Mouse (Mus musculus) liver, embryonic 16.5 days (tissue): Measurements from ENCODE around the gene Ankrd39. TPM values are rescaled to one million over a fixed set of nuclear protein-coding genes. Genes with fewer than 3 reads are reported as not detected.

Experiments used
- ATAC-seq: fragments of 200-750 bp; cut with Nextera tagmentation; 2 replicates; pipeline ENCODE4 v1.8.0; 2017; ENCODE audit warnings: low read depth, mild to moderate bottlenecking, moderate number of reproducible peaks, moderate library complexity
- H3K27ac ChIP-seq: fragments of 300-500 bp; sonication (generic); 2 replicates; pipeline ENCODE4 v1.5.1; 2014; ENCODE audit warnings: mild to moderate bottlenecking, low read length
- H3K27me3 ChIP-seq: fragments of 300-500 bp; sonication (generic); 2 replicates; pipeline ENCODE4 v1.6.1; 2014; ENCODE audit warnings: low read depth, low read length, mixed read lengths; ENCODE audit not compliant: control insufficient read depth, insufficient read depth
- H3K36me3 ChIP-seq: fragments of 300-500 bp; sonication (generic); 2 replicates; pipeline ENCODE4 v1.6.1; 2014; ENCODE audit warnings: mild to moderate bottlenecking; ENCODE audit not compliant: control insufficient read depth, insufficient read depth
- H3K4me1 ChIP-seq: fragments of 300-500 bp; sonication (generic); 2 replicates; pipeline ENCODE4 v1.6.1; 2014; ENCODE audit warnings: low read depth, low read length, mixed read lengths; ENCODE audit not compliant: control insufficient read depth
- H3K4me2 ChIP-seq: fragments of 300-500 bp; sonication (generic); 2 replicates; pipeline ENCODE4 v1.6.1; 2014; ENCODE audit warnings: low read depth, low read length, mixed read lengths
- H3K4me3 ChIP-seq: fragments of 300-500 bp; sonication (generic); 2 replicates; pipeline ENCODE4 v1.5.1; 2014; ENCODE audit warnings: low read depth, mild to moderate bottlenecking, low read length
- H3K9ac ChIP-seq: fragments of 300-500 bp; sonication (generic); 2 replicates; pipeline ENCODE4 v1.6.1; 2014; ENCODE audit warnings: low read depth, low read length
- H3K9me3 ChIP-seq: fragments of 300-500 bp; sonication (generic); replicated peaks from 2 replicates; pipeline ENCODE4 v1.6.1; 2016; ENCODE audit warnings: low read length; ENCODE audit not compliant: control insufficient read depth
- WGBS: fragments of 180-500 bp; shearing (Covaris S2); extraction: QIAGEN DNeasy Blood & Tissue Kit; methylation state at CpG from one replicate; pipeline ENCODE4 v1.1.7; 2014; ENCODE audit not compliant: insufficient replicate concordance; 5-methylcytosine and 5-hydroxymethylcytosine counted together
- polyA plus RNA-seq: library from polyadenylated mRNA; unstranded; fragments of >200 nt; fragmentation: Nextera tagmentation; extraction: Ambion mirVana; gene quantifications from 2 replicates; pipeline ENCODE4 v1.2.1, GENCODE M21; 2015

Gene Ankrd39
- polyA plus RNA-seq, 1 experiment from 2014 or later = 6.7 TPM

- ATAC-seq = no peak
- Histone ChIP-seq H3K9me3 (no peaks in the 10 kb centered on the region), H3K36me3 (no peaks in the 10 kb centered on the region), H3K9ac (no peak overlapping the region), H3K27me3 (no peaks in the 10 kb centered on the region), H3K4me1 (peaks cover 7% of the 10 kb centered on the region), H3K4me3 (no peak overlapping the region), H3K4me2 (no peak overlapping the region), H3K27ac (no peak overlapping the region)
- 45% methylated on average over 6 of the region's 6 CpGs for WGBS
These were observed 28.1 kb upstream of the Ankrd39 start for GRCm38 (mm10) chr1:36575347-36575746.

- Histone ChIP-seq H3K4me3 (no peak overlapping the region), H3K4me1 (no peaks in the 10 kb centered on the region; the same call in 1 of the 2 replicates), H3K27ac (no peak overlapping the region), H3K36me3 (no peaks in the 10 kb centered on the region), H3K9me3 (no peaks in the 10 kb centered on the region), H3K9ac (no peak overlapping the region), H3K4me2 (no peak overlapping the region), H3K27me3 (no peaks in the 10 kb centered on the region)
- no peak for ATAC-seq
- 65% methylated on average over 5 of the region's 5 CpGs for WGBS
These were observed 27.1 kb upstream of the Ankrd39 start for GRCm38 (mm10) chr1:36574196-36574955.

- WGBS = 63% methylated on average over 8 of the region's 8 CpGs
- H3K27ac ChIP-seq = no peak overlapping the region
These were observed 26.3 kb upstream of the Ankrd39 start for GRCm38 (mm10) chr1:36573524-36573923.

GRCm38 (mm10) chr1:36572709-36573108 lies 25.5 kb upstream of the Ankrd39 start:
- no peak for ATAC-seq
- H3K27ac ChIP-seq = no peak overlapping the region
- no peaks in the 10 kb centered on the region for H3K9me3 ChIP-seq
- H3K4me1 ChIP-seq = no peaks in the 10 kb centered on the region; the same call in 1 of the 2 replicates
- no peak overlapping the region for H3K4me3 ChIP-seq
- H3K9ac ChIP-seq = no peak overlapping the region
- no peaks in the 10 kb centered on the region for H3K36me3 ChIP-seq
- H3K4me2 ChIP-seq = no peak overlapping the region
- WGBS = 73% methylated on average over 1 of the region's 1 CpGs
- no peaks in the 10 kb centered on the region for H3K27me3 ChIP-seq

More at GRCm38 (mm10) chr1:36573524-36573923, 26.3 kb upstream of the Ankrd39 start:
- Histone ChIP-seq H3K4me2 (no peak overlapping the region), H3K9ac (no peak overlapping the region), H3K4me3 (no peak overlapping the region), H3K4me1 (no peaks in the 10 kb centered on the region; the same call in 1 of the 2 replicates), H3K36me3 (no peaks in the 10 kb centered on the region), H3K9me3 (no peaks in the 10 kb centered on the region), H3K27me3 (no peaks in the 10 kb centered on the region)
- ATAC-seq = no peak

GRCm38 (mm10) chr1:36572140-36572700 lies 25.0 kb upstream of the Ankrd39 start:
- WGBS = 54% methylated on average over 2 of the region's 2 CpGs
- no peak for ATAC-seq
- H3K27me3 ChIP-seq = no peaks in the 10 kb centered on the region
- H3K9ac ChIP-seq = no peak overlapping the region
- H3K4me2 ChIP-seq = no peak overlapping the region
- no peaks in the 10 kb centered on the region for H3K36me3 ChIP-seq
- no peaks in the 10 kb centered on the region; the same call in 1 of the 2 replicates for H3K4me1 ChIP-seq
- no peak overlapping the region for H3K27ac ChIP-seq
- no peak overlapping the region for H3K4me3 ChIP-seq
- no peaks in the 10 kb centered on the region for H3K9me3 ChIP-seq

- no peaks in the 10 kb centered on the region for H3K27me3 ChIP-seq
- peak; percentile 60 for ATAC-seq
- no peak overlapping the region for H3K9ac ChIP-seq
- H3K9me3 ChIP-seq = no peaks in the 10 kb centered on the region
- H3K4me1 ChIP-seq = no peaks in the 10 kb centered on the region; the same call in 1 of the 2 replicates
- H3K4me2 ChIP-seq = no peak overlapping the region
- WGBS = 27% methylated on average over 6 of the region's 6 CpGs
- H3K36me3 ChIP-seq = no peaks in the 10 kb centered on the region
- H3K4me3 ChIP-seq = no peak overlapping the region
- no peak overlapping the region for H3K27ac ChIP-seq
These were observed 24.4 kb upstream of the Ankrd39 start for GRCm38 (mm10) chr1:36571627-36572026.

- 53% methylated on average over 5 of the region's 5 CpGs for WGBS
These were observed 23.1 kb upstream of the Ankrd39 start for GRCm38 (mm10) chr1:36570320-36570719.

GRCm38 (mm10) chr1:36569694-36570276 lies 22.5 kb upstream of the Ankrd39 start:
- Histone ChIP-seq H3K27me3 (no peaks in the 10 kb centered on the region), H3K27ac (no peak overlapping the region), H3K4me2 (no peak overlapping the region), H3K36me3 (no peaks in the 10 kb centered on the region), H3K9me3 (no peaks in the 10 kb centered on the region), H3K4me3 (no peak overlapping the region), H3K4me1 (no peaks in the 10 kb centered on the region), H3K9ac (no peak overlapping the region)
- no peak for ATAC-seq
- 28% methylated on average over 7 of the region's 7 CpGs for WGBS

More at GRCm38 (mm10) chr1:36570320-36570719, 23.1 kb upstream of the Ankrd39 start:
- H3K9ac ChIP-seq = no peak overlapping the region
- no peak overlapping the region for H3K27ac ChIP-seq
- H3K9me3 ChIP-seq = no peaks in the 10 kb centered on the region
- H3K4me1 ChIP-seq = no peaks in the 10 kb centered on the region; the same call in 1 of the 2 replicates
- H3K4me3 ChIP-seq = no peak overlapping the region
- no peak overlapping the region for H3K4me2 ChIP-seq
- no peaks in the 10 kb centered on the region for H3K27me3 ChIP-seq
- no peak for ATAC-seq
- no peaks in the 10 kb centered on the region for H3K36me3 ChIP-seq

GRCm38 (mm10) chr1:36568776-36569175 lies 21.5 kb upstream of the Ankrd39 start:
- no peak overlapping the region for H3K4me3 ChIP-seq
- H3K36me3 ChIP-seq = no peaks in the 10 kb centered on the region
- no peaks in the 10 kb centered on the region for H3K9me3 ChIP-seq
- no peak overlapping the region for H3K9ac ChIP-seq
- no peaks in the 10 kb centered on the region for H3K4me1 ChIP-seq
- no peak overlapping the region for H3K27ac ChIP-seq
- no peaks in the 10 kb centered on the region for H3K27me3 ChIP-seq
- no peak overlapping the region for H3K4me2 ChIP-seq
- 53% methylated on average over 4 of the region's 4 CpGs for WGBS
- no peak for ATAC-seq
